In the genomic region with DNA sequence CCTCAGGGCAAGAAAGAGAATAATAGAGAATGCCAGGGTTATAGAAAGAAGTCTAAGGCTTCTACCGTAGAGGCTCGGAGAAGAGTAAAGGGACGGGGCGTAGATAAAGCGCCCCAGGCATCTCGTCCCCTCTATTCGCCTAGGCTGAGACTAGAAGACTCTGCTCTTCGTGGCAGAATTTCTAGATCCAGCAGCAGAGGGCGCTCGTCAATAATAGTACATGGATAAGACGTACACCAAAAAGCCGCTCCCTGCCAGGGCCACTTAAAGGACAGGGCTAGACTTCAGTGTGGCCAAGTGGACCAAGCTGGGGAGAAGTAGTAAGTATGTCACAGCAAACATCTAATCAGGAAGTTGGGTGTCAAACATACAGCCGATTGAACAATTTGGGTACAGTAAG, we compare ENCODE assay signal across 8 mouse cellular contexts. TPM values are rescaled to one million over a fixed set of nuclear protein-coding genes. Genes with fewer than 3 reads are reported as not detected.
DNase-seq lines count a peak whose midpoint lies in the region; ATAC-seq and TF ChIP-seq lines count a peak whose summit lies in the region.

No protein-coding gene starts in this region.

- H3K4me3 ChIP-seq in cortical plate, adult 2 months (ENCODE audit: insufficient read depth, low read length): peak overlapping the region; percentile 62

- TF ChIP-seq CTCF in cortical plate, adult 2 months (IDR thresholded peaks at IDR 0.05; ENCODE audit: extremely low read depth, insufficient read depth, low read length): peak; percentile 73

- ATAC-seq in megakaryocyte-erythroid progenitor cell, adult 5-6 weeks (replicated peaks; ENCODE audit: low FRiP score, low TSS enrichment, poor library complexity, severe bottlenecking): peak; percentile 73

- peak overlapping the region; percentile 82; the same call in 1 of the 2 replicates for H3K27ac ChIP-seq in cortical plate, adult 2 months (ENCODE audit: insufficient read depth, low read length)

- TF ChIP-seq POLR2A in cortical plate, adult 2 months (IDR thresholded peaks at IDR 0.05; ENCODE audit: extremely low read depth, insufficient read depth, low read length): no peak

- H3K4me1 ChIP-seq in cortical plate, adult 2 months (ENCODE audit: control insufficient read depth, insufficient read depth, low read length): peaks cover 2% of the 10 kb centered on the region

- intact Hi-C loops in left cerebral cortex, postnatal 10 days (cut with DNase I): loop anchor here (2.0 to 5.0 kb wide), 3 partner anchors 50 to 445 kb away; a partner anchor contains a TSS

- peak; percentile 74 to 83 for DNase-seq in adrenal gland, adult 18-20 months (ENCODE audit: low spot score in 2 of 2)
- DNase-seq in gastrocnemius, adult 8-10 months (ENCODE audit: low spot score in 2 of 2): peak; percentile 71 to 79
- peak; percentile 70 for DNase-seq in hindlimb bud, embryonic 11.5 days (ENCODE audit: extremely low spot score, low read depth, low spot score)
- peak; percentile 89 to 92 for DNase-seq in left cerebral cortex, postnatal 10 days (ENCODE audit: extremely low spot score in 1 of 2, low spot score in 2 of 2)
- DNase-seq in right cerebral cortex, postnatal 25 days: peak; percentile 75
- DNase-seq in yolk sac, embryonic 10.5 days (ENCODE audit: low spot score): peak; percentile 73

RNA-seq across cellular contexts. Expression of a gene that starts 0.8 kb away (rescaled TPM):
- total RNA-seq in adrenal gland, adult 18-20 months (2021): 10 to 100 TPM; 19.0 to 30.6 TPM
- polyA plus RNA-seq in cortical plate, adult 2 months (2012; rRNA removed): 16.4 and 17.6 TPM in 2 replicates
- total RNA-seq in gastrocnemius, adult 8-10 months (2022): 1 to 10 TPM; 3.3 to 4.1 (median 3.6) TPM
- 10 to 100 TPM; 33.0 to 35.9 TPM for total RNA-seq in left cerebral cortex, postnatal 10 days (2021)
- total RNA-seq in megakaryocyte-erythroid progenitor cell, adult 5-6 weeks (2014; fragmentation: Nextera tagmentation): 2.2 TPM in 1 of 2 replicates, not detected in the other
- 0.27 and 1.3 TPM in 2 replicates for total RNA-seq in megakaryocyte-erythroid progenitor cell, adult 5-6 weeks (2017)

RNA-seq across cellular contexts. Expression of a gene that starts 9.6 kb away (rescaled TPM):
- total RNA-seq in adrenal gland, adult 18-20 months (2021): 1 to 10 TPM; 5.2 to 6.0 TPM
- 1.9 and 2.4 TPM in 2 replicates for polyA plus RNA-seq in cortical plate, adult 2 months (2012; rRNA removed)
- 1 to 10 TPM; 1.7 to 3.0 (median 1.9) TPM for total RNA-seq in gastrocnemius, adult 8-10 months (2022)
- 1 to 10 TPM; 3.8 to 4.1 TPM for total RNA-seq in left cerebral cortex, postnatal 10 days (2021)
- total RNA-seq in megakaryocyte-erythroid progenitor cell, adult 5-6 weeks (2014; fragmentation: Nextera tagmentation): 2.1 and 3.8 TPM in 2 replicates
- 2.2 and 4.8 TPM in 2 replicates for total RNA-seq in megakaryocyte-erythroid progenitor cell, adult 5-6 weeks (2017)

RNA-seq across cellular contexts. Expression of a gene that starts 10.3 kb away (rescaled TPM):
- 10 to 100 TPM; 17.7 to 23.2 TPM for total RNA-seq in adrenal gland, adult 18-20 months (2021)
- polyA plus RNA-seq in cortical plate, adult 2 months (2012; rRNA removed): 12.9 and 13.0 TPM in 2 replicates
- total RNA-seq in gastrocnemius, adult 8-10 months (2022): 10 to 100 TPM in 1 of 4 experiments, 1 to 10 TPM in 3; 7.3 to 11.0 (median 8.7) TPM
- total RNA-seq in left cerebral cortex, postnatal 10 days (2021): 10 to 100 TPM; 10.8 to 11.5 TPM
- total RNA-seq in megakaryocyte-erythroid progenitor cell, adult 5-6 weeks (2014; fragmentation: Nextera tagmentation): 15.3 and 18.1 TPM in 2 replicates
- 9.2 and 9.8 TPM in 2 replicates for total RNA-seq in megakaryocyte-erythroid progenitor cell, adult 5-6 weeks (2017)

RNA-seq across cellular contexts. Expression of a gene that starts 18.0 kb away (rescaled TPM):
- 1 to 10 TPM in 1 of 2 experiments, not detected in 1; 1.3 TPM for total RNA-seq in adrenal gland, adult 18-20 months (2021)
- polyA plus RNA-seq in cortical plate, adult 2 months (2012; rRNA removed): not detected in 2 replicates
- not detected for total RNA-seq in gastrocnemius, adult 8-10 months (2022)
- not detected for total RNA-seq in left cerebral cortex, postnatal 10 days (2021)
- total RNA-seq in megakaryocyte-erythroid progenitor cell, adult 5-6 weeks (2014; fragmentation: Nextera tagmentation): 0.81 and 1.1 TPM in 2 replicates
- total RNA-seq in megakaryocyte-erythroid progenitor cell, adult 5-6 weeks (2017): 0.65 and 1.5 TPM in 2 replicates

RNA-seq across cellular contexts. Expression of a gene that starts 41.3 kb away (rescaled TPM):
- 1 to 10 TPM; 3.3 to 6.3 TPM for total RNA-seq in adrenal gland, adult 18-20 months (2021)
- 29.5 and 36.4 TPM in 2 replicates for polyA plus RNA-seq in cortical plate, adult 2 months (2012; rRNA removed)
- total RNA-seq in gastrocnemius, adult 8-10 months (2022): 1,000 to 10,000 TPM; 1,058 to 1,573 (median 1,397) TPM
- total RNA-seq in left cerebral cortex, postnatal 10 days (2021): 1 to 10 TPM; 8.8 to 9.4 TPM
- 2.8 TPM in 1 of 2 replicates, not detected in the other for total RNA-seq in megakaryocyte-erythroid progenitor cell, adult 5-6 weeks (2014; fragmentation: Nextera tagmentation)
- total RNA-seq in megakaryocyte-erythroid progenitor cell, adult 5-6 weeks (2017): not detected in 2 replicates

Comparison
In these comparisons a context has a peak if more than half of its experiments do, and no peak if none do; other contexts are left out.
1. Peak in every context shown above with its lines: DNase-seq, ATAC-seq, H3K4me3 ChIP-seq and H3K27ac ChIP-seq.